Mouse (Mus musculus): Measurements from ENCODE around the gene Scarf2.

Scarf2 gene

DNA sequence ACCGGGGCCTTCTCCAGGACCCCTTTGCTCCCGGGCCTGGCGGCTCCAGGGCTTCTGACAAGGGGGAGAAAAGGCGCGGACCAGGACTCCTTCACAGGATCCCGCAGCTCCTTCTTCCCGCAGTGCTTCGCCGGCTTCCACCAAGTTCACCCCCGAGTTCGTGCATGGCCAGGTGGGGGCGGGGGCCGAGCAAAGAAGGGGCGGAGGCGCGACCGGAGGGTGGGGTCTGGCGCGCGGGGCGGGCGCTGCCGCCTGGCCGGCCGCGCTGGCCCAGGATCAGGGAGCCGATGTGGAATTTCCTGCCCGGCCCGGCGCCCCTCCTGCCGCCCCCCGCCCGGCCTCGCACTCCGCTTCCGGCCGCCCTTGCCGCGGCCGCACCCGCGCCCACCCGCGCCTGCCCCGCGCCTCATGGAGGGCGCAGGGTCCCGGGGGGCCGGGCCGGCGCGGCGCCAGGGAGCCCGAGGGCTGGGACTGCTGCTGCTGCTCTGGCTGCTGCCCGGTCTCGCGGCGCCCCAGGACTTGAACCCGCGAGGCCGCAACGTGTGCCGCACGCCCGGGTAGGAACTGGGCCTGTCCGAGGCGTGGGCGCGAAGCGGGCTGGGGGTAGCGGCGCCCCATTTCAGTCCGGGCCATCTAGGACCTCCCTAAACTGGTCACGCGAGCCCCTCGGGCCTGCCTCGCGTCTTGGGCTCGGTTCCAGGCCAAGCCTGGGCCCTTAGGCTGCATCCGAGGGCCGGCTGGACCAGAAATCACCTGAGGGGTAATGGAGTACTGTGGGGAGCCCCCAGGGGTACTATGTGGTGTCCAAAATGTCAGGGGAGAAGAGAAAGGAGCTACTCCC lies at the start of gene Scarf2:
Gene Scarf2, plus strand, starts transcription at position 312 of the 841 bp plus-strand sequence.
- no peak for DNase-seq

GRCm38 (mm10) chr16:17753001-17753400 lies 44.1 kb upstream of the Scarf2 start:
- no peak for DNase-seq

- DNase-seq = no peak
Observed at GRCm38 (mm10) chr16:17753686-17754085, 43.4 kb upstream of the Scarf2 start.

GRCm38 (mm10) chr16:17757756-17758155 lies 39.3 kb upstream of the Scarf2 start:
- no peak for DNase-seq

DNA sequence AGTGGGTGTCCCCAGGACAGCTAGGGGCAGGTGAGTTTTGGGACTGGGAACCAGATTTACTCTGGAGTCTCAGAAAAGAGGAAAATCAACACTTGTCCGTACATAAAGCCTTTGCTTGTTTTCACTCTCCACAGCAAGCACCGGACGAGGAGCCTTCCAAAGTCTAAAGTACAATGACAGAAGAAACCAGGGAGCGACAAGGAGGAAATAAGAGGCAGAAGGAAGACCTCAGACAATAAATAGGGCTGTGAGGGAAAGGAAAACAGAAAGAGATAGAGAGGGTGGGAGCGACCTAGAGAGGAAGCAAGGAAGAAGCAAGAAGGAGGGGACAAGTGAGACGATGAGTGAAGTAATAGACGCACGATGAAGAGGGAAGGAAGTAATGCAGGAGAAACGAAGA lies 38.2 kb upstream of the Scarf2 start:
- no peak for DNase-seq

DNA sequence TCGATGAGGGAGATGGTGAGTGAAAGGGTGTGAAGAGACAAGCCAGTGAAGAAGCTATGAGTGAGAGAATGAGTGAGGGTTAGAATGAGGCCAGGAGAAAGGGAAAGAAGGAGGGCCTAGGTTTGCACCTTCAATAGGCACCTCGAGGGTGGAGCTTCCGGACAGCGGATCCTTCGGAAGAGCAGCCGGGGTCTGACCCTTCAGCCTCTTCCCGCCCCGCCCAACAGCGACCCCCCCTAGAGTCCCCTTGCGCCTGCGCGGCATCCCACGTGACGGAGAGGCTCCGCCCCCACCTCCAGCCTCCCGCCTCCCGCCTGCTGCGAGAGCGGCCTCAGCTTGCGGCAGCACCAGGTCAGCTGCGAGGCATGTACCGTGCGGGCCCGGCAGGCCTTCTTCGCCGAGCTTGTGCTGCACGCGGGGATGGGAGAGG lies 37.7 kb upstream of the Scarf2 start, which contains the start of gene Klhl22:
Gene Klhl22, plus strand, starts transcription at position 275 of the 430 bp plus-strand sequence.
- DNase-seq = peak; percentile 89

GRCm38 (mm10) chr16:17759813-17760321 lies 37.2 kb upstream of the Scarf2 start:
- peak; percentile 69 for DNase-seq

GRCm38 (mm10) chr16:17760657-17761056 lies 36.4 kb upstream of the Scarf2 start:
- DNase-seq = peak; percentile 32

DNA sequence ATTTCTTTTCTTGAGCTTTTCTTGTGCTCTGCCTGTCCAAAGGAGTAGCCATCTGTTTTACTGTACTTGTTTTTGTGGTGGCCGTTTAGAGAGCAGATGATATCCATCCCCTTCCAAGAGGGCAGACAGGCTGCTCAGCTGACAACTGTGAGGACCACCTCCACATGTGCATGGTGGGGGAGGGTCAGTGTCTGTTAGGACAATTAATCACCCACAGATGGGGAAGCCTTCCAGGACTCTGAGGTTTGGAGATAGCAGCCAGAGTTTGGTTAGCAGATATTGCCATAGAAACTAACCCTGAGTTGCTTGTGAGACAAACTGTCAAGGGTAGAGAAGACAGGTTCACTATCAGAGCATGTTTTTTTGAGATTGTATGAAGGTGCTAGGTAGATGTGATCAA lies 36.0 kb upstream of the Scarf2 start:
- peak; percentile 23 for DNase-seq

GRCm38 (mm10) chr16:17764108-17764511 lies 33.0 kb upstream of the Scarf2 start:
- DNase-seq = no peak

DNA sequence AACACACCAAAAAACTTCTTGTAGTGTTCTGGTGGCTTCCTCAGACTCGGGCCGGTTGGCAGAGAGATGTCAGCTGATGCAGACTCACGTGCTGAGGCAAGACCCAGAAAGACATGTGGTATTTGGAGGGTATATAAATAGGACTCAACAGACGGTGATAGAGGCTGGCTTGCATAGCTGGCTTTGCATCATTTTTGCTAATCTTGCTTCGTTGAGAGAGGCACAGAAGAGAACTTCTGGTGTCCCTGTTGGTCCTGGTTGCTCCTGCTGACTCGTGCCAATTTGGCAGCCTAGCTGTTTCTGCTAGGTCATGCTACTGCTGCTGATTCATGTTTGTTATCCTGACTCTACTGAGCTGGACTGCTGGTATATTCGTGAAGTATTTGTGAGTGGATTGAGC lies 28.2 kb upstream of the Scarf2 start:
- peak; percentile 80 for DNase-seq

DNA sequence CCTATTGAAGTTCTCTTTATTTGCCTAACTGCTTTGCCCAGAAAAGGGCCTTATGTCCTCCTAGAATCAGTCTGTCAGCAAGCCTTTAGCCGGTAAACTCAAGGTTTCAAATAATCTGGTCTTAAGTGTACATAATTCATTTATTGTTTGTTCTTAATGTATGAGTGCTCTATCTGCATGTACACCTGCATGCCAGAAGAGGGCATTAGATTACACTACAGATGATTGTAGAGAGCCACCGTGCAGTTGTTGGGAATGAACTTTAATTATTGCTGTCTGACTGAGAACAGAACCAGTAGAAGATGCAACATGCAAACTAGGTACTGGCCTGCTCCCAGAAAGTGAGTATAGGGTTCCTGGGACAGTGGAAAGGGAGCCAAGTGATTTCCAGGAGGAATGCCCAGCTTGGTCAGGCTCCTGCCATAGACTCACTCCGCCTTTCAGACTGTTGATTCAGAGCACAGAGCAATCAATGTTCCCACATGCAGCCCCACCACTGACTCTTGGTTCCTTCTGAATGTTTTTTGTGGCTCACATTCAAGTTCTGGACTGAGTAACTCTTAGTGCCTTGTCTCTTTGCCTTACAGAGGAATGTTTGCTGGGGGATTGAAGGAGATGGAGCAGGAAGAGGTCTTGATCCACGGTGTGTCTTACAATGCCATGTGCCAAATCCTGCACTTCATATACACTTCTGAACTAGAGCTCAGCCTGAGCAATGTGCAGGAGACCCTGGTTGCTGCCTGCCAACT lies 25.8 kb upstream of the Scarf2 start:
- no peak for DNase-seq

GRCm38 (mm10) chr16:17776828-17777227 lies 20.3 kb upstream of the Scarf2 start:
- no peak for DNase-seq

- no peak for DNase-seq
Observed at GRCm38 (mm10) chr16:17778223-17778622, 18.9 kb upstream of the Scarf2 start.

DNA sequence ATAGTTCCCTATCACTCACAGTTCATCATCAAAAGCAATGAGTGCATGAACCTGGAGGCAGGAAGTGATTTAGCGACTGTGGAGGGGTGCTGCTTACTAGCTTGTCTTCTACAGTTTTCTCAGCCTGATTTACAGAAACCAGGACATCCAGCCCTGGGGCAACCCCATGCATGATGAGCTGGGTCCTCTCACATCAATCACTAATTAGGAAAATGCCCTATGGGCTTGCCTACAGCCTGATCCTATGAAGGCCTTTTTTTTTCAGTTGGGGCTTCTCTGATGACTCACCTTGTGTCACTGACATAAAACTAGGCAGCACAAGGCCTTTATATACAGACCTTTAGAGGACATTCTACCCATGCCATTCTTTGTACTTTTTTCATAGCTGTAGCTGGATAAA lies 17.4 kb upstream of the Scarf2 start:
- no peak for DNase-seq

DNA sequence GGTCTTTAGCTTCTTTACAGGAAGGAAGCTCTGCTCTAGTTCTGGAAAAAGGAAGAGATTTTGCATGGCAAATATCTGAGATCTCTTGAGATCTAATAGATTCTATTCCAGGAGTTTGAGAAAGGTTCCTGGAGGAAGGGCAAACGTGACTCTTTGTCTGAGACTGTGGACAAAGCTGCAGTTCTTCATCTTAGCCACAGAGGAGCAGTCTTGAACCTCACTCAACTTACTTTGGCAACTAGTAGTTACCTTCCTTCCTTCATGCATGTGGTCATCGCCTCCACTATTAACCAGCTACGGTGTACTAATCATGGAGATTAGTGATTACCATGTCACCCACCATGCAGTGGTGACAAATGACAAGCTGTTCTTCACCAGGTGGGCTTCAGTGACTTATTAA lies 11.7 kb upstream of the Scarf2 start:
- no peak for DNase-seq

GRCm38 (mm10) chr16:17792728-17793127 lies 4.4 kb upstream of the Scarf2 start:
- DNase-seq = no peak

DNA sequence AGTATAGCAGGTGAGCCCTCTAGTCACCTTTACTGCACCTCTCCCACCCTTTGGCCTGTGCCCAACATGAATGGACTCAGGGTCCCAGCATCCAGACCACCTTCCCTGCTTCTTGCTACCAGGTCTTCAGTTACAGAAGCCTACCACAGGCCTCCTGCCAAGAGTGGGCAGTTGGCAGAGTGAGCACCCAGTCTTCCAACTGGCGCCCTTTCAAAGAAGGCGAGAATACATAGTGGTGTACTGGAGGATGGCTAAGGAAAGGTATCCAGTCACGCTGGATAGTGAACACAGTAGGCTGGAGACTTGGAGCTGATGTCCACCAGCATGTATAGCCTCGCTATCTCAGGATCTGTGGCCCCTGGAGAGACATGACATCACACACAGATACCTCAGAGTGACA lies 3.0 kb upstream of the Scarf2 start:
- no peak for DNase-seq

GRCm38 (mm10) chr16:17795643-17796042 lies 1.4 kb upstream of the Scarf2 start:
- peak; percentile 17 for DNase-seq

DNA sequence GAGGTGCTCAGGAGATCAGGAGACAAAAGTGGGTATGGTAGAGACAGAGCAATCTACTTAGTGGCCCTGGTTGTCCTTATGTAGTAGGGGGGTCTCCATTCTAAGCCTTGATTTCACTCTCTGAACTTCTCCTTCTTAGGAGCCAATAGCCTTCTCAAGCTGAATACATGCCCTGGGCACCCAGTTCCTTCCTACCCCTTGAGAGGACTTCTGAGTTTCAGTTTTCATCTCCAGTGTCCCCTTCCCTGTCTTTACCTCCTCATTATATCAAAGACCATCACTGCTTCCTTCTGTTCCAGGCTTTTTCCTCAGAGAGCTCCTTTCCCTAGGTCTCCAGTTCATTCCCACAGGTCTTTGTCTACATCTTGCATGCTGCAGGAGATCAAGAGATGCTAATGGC lies 563 bp upstream of the Scarf2 start:
- DNase-seq = no peak

DNA sequence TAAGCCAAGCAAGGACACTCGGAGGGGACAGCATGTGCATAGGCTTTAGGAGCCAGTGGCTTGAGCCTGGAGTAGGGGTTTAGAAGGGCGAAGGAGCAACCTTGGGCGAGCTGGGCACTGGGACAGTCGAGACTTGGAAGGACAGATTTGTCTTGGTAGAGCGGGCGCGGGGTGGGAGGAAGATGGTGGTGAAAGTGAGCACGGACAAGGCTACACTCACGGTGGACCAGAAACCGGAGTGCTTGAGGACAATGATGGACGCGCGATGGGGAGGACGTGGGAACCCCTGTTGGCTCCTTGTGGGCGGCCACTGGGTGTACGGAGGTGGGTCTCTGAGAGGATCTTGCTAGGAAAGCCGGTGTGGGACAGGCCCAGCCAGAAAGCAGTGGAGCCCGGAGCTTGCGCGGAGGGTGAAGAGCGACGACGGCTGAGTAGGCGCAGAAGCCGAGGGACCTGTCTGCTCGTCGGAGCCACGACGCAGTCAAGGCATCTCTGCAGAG lies 780 bp downstream of the Scarf2 start:
- DNase-seq = no peak

DNA sequence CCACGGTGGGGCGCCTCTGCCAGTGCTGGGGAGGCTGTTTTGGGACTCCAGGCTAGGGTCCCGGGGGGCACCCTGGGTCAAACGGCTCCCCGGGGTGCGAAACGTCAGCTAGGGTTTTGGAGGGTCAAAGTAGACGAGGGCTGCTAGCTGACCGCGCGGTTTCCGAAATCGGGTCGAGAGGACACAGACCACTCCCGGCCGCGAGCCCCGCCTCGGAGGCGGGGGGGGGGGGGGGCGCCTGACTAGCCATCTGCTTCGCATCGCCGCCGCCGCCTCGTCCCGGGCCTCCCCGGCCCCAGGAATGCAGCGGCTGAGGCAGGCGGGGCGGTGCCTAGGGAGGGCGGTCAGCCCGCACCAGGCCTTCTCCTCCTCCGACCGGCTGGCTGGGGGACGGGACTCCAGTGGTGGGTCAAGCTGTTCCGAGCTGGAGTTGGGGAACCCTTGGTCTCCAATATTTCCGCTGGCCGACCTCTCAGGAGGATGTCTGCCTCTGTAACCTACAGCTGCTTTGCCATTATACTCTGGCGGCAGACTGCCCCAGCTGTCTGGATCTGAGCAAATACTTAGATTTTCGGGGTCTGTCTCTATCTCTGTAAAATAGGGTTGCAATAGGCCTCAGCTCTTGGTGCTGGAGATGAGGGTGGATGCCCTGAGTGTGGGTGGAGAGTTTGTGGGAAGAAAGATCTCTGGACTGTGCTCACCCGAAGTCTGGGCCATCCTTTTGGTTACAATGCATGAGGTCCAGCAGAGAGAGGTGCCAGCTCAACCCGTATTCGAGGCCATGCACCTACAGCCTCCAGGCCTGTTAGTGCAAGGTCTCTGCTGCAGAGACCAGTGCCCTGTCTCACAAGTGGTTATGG lies 1.5 kb downstream of the Scarf2 start:
- no peak for DNase-seq

DNA sequence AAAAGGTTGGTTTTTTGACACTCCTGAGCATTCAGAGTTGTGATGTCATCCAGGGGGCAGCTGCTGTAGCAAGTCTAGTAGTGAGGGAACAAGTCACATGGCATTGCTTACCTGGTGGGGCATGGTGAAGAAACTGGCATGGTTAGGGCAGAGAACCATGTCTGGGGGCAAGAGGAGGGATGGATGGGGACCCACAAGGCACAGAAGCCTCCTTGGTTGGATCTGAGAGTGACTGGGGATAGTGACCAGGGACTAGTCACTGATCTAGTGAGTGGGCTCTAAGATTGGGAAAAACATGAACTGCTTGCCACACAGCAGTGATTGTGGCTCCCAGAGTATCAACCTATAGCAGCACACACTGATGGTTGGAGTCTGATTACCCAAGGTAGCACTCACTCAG lies 2.5 kb downstream of the Scarf2 start:
- DNase-seq = no peak
